Mouse (Mus musculus): ENCODE data around the gene Pced1a.

DNA sequence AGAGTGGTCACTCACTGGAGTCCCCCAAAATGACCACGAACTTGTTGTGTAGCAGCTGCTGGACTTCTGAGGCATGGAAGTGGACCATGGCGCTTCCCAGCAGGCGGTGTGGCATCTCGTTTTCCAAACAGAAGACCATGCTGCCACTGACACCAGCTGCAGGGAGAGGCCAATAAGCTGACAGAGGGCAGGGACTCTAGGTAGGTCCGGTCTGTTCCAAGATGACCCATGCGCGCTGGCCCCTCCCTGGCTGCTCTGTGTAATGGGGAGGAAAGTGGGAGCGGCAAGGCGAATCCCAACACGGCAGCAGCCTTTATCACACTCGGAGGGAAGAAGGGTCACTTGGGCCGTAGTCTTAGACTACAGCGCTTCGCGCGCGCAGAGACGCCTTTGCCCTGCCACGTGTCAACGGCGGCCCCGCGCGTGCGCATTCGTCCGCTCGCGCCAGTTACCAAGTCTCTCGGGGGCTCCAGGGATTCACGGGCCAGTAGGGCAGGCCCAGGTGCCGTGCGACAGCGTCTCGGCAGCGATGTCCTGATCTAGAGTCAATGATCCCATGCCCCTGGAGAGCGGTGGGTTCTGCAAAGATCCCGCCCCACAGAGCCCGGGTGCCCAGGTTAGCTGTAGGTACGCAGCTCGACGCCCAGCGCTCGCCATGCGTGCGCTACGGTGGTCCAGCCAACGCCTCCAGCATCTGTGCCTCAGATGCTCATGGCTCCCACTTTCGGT, 940 bp downstream of the Pced1a start:
- no peak for TF ChIP-seq EP300 (IDR thresholded peaks at IDR 0.05)
- no peak for TF ChIP-seq CTCF (IDR thresholded peaks at IDR 0.05)

All from lung, postnatal 0 days (tissue).